Mouse (Mus musculus) liver, embryonic 14.5 days (tissue): Measurements from ENCODE around the gene Aloxe3. TPM values are rescaled to one million over a fixed set of nuclear protein-coding genes. Genes with fewer than 3 reads are reported as not detected.
A peak's percentile ranks its signal among the peaks of the same experiment; 100 is the strongest.

Experiments used
- ATAC-seq: fragments of 200-750 bp; cut with Nextera tagmentation; 2 replicates; pipeline ENCODE4 v1.8.0; 2017; ENCODE audit warnings: moderate number of reproducible peaks, mild to moderate bottlenecking, moderate library complexity; ENCODE audit not compliant: insufficient read depth
- DNase-seq, 3 experiments: peaks; one replicate each; pipeline ENCODE4 v3.0.0-alpha.2; 2012 to 2013; ENCODE audit warnings: low read depth in 3 of 3, low spot score in 3 of 3
- H3K27ac ChIP-seq: fragments of 300-500 bp; sonication (generic); 2 replicates; pipeline ENCODE4 v1.5.1; 2014; ENCODE audit warnings: moderate library complexity, mild to moderate bottlenecking, control low read depth, inconsistent platforms
- H3K27me3 ChIP-seq: fragments of 300-500 bp; sonication (generic); 2 replicates; pipeline ENCODE4 v1.6.1; 2014; ENCODE audit warnings: mild to moderate bottlenecking, low read length, moderate library complexity; ENCODE audit not compliant: control insufficient read depth, insufficient read depth
- H3K36me3 ChIP-seq: fragments of 300-500 bp; sonication (generic); replicated peaks from 2 replicates; pipeline ENCODE4 v1.6.1; 2014; ENCODE audit warnings: low read depth; ENCODE audit not compliant: control insufficient read depth, insufficient read depth
- H3K4me1 ChIP-seq, 2 experiments: fragments of 200-500 bp in 1 of 2; fragments of 300-500 bp in 1 of 2; sonication (generic) in 1 of 2; replicated peaks; 2 replicates each; pipeline ENCODE4 v1.6.1; 2012 to 2014; ENCODE audit warnings: antibody characterized with exemption in 1 of 2, inconsistent platforms in 1 of 2, low read length in 1 of 2; ENCODE audit not compliant: control insufficient read depth in 2 of 2, insufficient read depth in 2 of 2
- H3K4me2 ChIP-seq: fragments of 300-500 bp; sonication (generic); 2 replicates; pipeline ENCODE4 v1.6.1; 2014; ENCODE audit warnings: low read depth, mild to moderate bottlenecking, control low read depth, moderate library complexity
- H3K4me3 ChIP-seq, 2 experiments: fragments of 200-500 bp in 1 of 2; fragments of 300-500 bp in 1 of 2; sonication (generic) in 1 of 2; 2 replicates each; pipeline ENCODE4 v1.5.1; 2012 to 2014; ENCODE audit warnings: low read depth in 2 of 2, low read length in 2 of 2, mild to moderate bottlenecking in 2 of 2, control low read depth in 1 of 2, inconsistent platforms in 1 of 2, moderate library complexity in 1 of 2; ENCODE audit not compliant: insufficient read depth in 1 of 2
- H3K9ac ChIP-seq: fragments of 300-500 bp; sonication (generic); replicated peaks from 2 replicates; pipeline ENCODE4 v1.6.1; 2014; ENCODE audit warnings: mild to moderate bottlenecking, control low read depth, moderate library complexity
- H3K9me3 ChIP-seq: fragments of 300-500 bp; sonication (generic); 2 replicates; pipeline ENCODE4 v1.6.1; 2016; ENCODE audit warnings: low read length, mixed read lengths; ENCODE audit not compliant: control insufficient read depth
- CTCF ChIP-seq: IDR thresholded peaks from 2 replicates; pipeline ENCODE4 v1.5.1; 2016; ENCODE audit warnings: antibody characterized with exemption, low read depth, control low read depth
- EP300 ChIP-seq: IDR thresholded peaks from 2 replicates; pipeline ENCODE4 v1.6.1; 2016; ENCODE audit warnings: antibody characterized with exemption, low read depth
- WGBS: fragments of 180-500 bp; shearing (Covaris S2); extraction: QIAGEN DNeasy Blood & Tissue Kit; methylation state at CpG from one replicate; pipeline ENCODE4 v1.1.7; 2014; ENCODE audit not compliant: insufficient replicate concordance; 5-methylcytosine and 5-hydroxymethylcytosine counted together
- polyA plus RNA-seq, 2 experiments: library from polyadenylated mRNA; depleted of rRNA in 1 of 2; stranded (reverse) in 1 of 2; unstranded in 1 of 2; fragments of >200 nt; fragmentation: Nextera tagmentation in 1 of 2; extraction: Ambion mirVana in 1 of 2; gene quantifications; 2 replicates each; pipeline versions ENCODE4 v1.2.1 to v1.2.3; 2012 to 2014

The Aloxe3 gene
- polyA plus RNA-seq, 2 experiments: 0.15 to 0.38 TPM

GRCm38 (mm10) chr11:69123693-69124497, 1.8 kb upstream of the Aloxe3 start:
- Histone ChIP-seq H3K9me3 (no peaks in the 10 kb centered on the region), H3K4me1 (peaks cover 11 to 19% of the 10 kb centered on the region in 2 experiments), H3K4me2 (peak overlapping the region; percentile 96), H3K27ac (peak overlapping the region; percentile 63), H3K27me3 (peaks cover 38% of the 10 kb centered on the region), H3K4me3 (peak overlapping the region; percentile 75 to 77), H3K9ac (peak overlapping the region; percentile 71), H3K36me3 (no peaks in the 10 kb centered on the region)
- TF ChIP-seq CTCF (no peak; the same call in 1 of the 2 replicates), EP300 (no peak)
- under 1% methylated on average over 31 of the region's 31 CpGs for WGBS
- DNase-seq: peak; percentile 76 to 83 (median 81)
- ATAC-seq: peak; percentile 76

GRCm38 (mm10) chr11:69124498-69124847, 1.2 kb upstream of the Aloxe3 start:
- WGBS: 2% methylated on average over 3 of the region's 3 CpGs
- Histone ChIP-seq H3K27ac (no peak overlapping the region), H3K4me3 (no peak overlapping the region)

GRCm38 (mm10) chr11:69125041-69125851, 450 bp upstream of the Aloxe3 start:
- H3K27ac ChIP-seq: no peak overlapping the region; the same call in 1 of the 2 replicates
- peak overlapping the region; percentile 56 for H3K9ac ChIP-seq
- H3K4me1 ChIP-seq: peaks cover 8 to 13% of the 10 kb centered on the region in 2 experiments
- no peaks in the 10 kb centered on the region for H3K36me3 ChIP-seq
- peak overlapping the region; percentile 97 for H3K4me2 ChIP-seq
- TF ChIP-seq CTCF: peak; percentile 63
- TF ChIP-seq EP300: peak; percentile 18; the same call in 1 of the 2 replicates
- DNase-seq (peak; percentile 75 to 81 (median 76)), ATAC-seq (peak; percentile 60)
- H3K4me3 ChIP-seq: peak overlapping the region; percentile 73 to 88
- WGBS: under 1% methylated on average over 24 of the region's 24 CpGs
- H3K27me3 ChIP-seq: peaks cover 30% of the 10 kb centered on the region
- no peaks in the 10 kb centered on the region for H3K9me3 ChIP-seq

More at GRCm38 (mm10) chr11:69124498-69124847, 1.2 kb upstream of the Aloxe3 start:
- H3K4me1 ChIP-seq: peaks cover 8 to 13% of the 10 kb centered on the region in 2 experiments
- H3K9me3 ChIP-seq: no peaks in the 10 kb centered on the region
- peak overlapping the region; percentile 96 for H3K4me2 ChIP-seq
- DNase-seq: peak; percentile 71 to 75 (median 72)
- TF ChIP-seq CTCF (no peak), EP300 (no peak)
- no peak overlapping the region for H3K9ac ChIP-seq
- ATAC-seq: peak; percentile 69
- H3K27me3 ChIP-seq: peaks cover 38% of the 10 kb centered on the region
- no peaks in the 10 kb centered on the region for H3K36me3 ChIP-seq

- DNase-seq (no peak), ATAC-seq (no peak)
- Histone ChIP-seq H3K36me3 (no peaks in the 10 kb centered on the region), H3K27me3 (peaks cover 21% of the 10 kb centered on the region), H3K4me3 (peak overlapping the region; percentile 73 to 88), H3K4me2 (peak overlapping the region; percentile 97), H3K27ac (no peak overlapping the region), H3K9ac (peak overlapping the region; percentile 56), H3K9me3 (no peaks in the 10 kb centered on the region), H3K4me1 (peaks cover 8 to 13% of the 10 kb centered on the region in 2 experiments)
- TF ChIP-seq CTCF: no peak
- TF ChIP-seq EP300: no peak
- 12% methylated on average over 20 of the region's 20 CpGs for WGBS
Measured at GRCm38 (mm10) chr11:69125919-69126705, 416 bp downstream of the Aloxe3 start.
